Mouse (Mus musculus) limb, embryonic 10.5 days (tissue): ENCODE results near the gene B4galt5. TPM values are rescaled to one million over a fixed set of nuclear protein-coding genes. Genes with fewer than 3 reads are reported as not detected.

Source experiments
- DNase-seq: peaks from one replicate; pipeline ENCODE4 v3.0.0-alpha.2; 2017; ENCODE audit warnings: low spot score
- H3K27ac ChIP-seq: fragments of 300-500 bp; sonication (generic); 2 replicates; pipeline ENCODE4 v1.5.1; 2016; ENCODE audit warnings: mild to moderate bottlenecking
- H3K27me3 ChIP-seq: fragments of 300-500 bp; sonication (generic); 2 replicates; pipeline ENCODE4 v1.6.1; 2016; ENCODE audit warnings: low read depth, mild to moderate bottlenecking; ENCODE audit not compliant: poor library complexity, severe bottlenecking
- H3K36me3 ChIP-seq: fragments of 300-500 bp; sonication (generic); 2 replicates; pipeline ENCODE4 v1.6.1; 2016; ENCODE audit warnings: mild to moderate bottlenecking, moderate library complexity
- H3K4me1 ChIP-seq: fragments of 300-500 bp; sonication (generic); 2 replicates; pipeline ENCODE4 v1.6.1; 2016
- H3K4me3 ChIP-seq: fragments of 300-500 bp; sonication (generic); 2 replicates; pipeline ENCODE4 v1.5.1; 2016; ENCODE audit warnings: mild to moderate bottlenecking, moderate library complexity
- H3K9me3 ChIP-seq: fragments of 300-500 bp; sonication (generic); replicated peaks from 2 replicates; pipeline ENCODE4 v1.6.1; 2016; ENCODE audit warnings: mild to moderate bottlenecking
- WGBS: fragments of 180-500 bp; shearing (Covaris S2); methylation state at CpG from one replicate; pipeline ENCODE4 v1.1.7; 2016; 5-methylcytosine and 5-hydroxymethylcytosine counted together
- polyA plus RNA-seq: library from polyadenylated mRNA; unstranded; fragments of >200 nt; fragmentation: Nextera tagmentation; extraction: Ambion mirVana; gene quantifications from 2 replicates; pipeline ENCODE4 v1.2.1, GENCODE M21; 2016

B4galt5 gene
- polyA plus RNA-seq, 1 experiment from 2014 or later: 11.3 TPM

- Histone ChIP-seq H3K4me3 (no peak overlapping the region), H3K27ac (no peak overlapping the region), H3K9me3 (no peaks in the 10 kb centered on the region), H3K4me1 (peaks cover 11% of the 10 kb centered on the region; the same call in 1 of the 2 replicates), H3K27me3 (no peaks in the 10 kb centered on the region), H3K36me3 (no peaks in the 10 kb centered on the region)
- 85% methylated on average over 9 of the region's 9 CpGs for WGBS
- no peak for DNase-seq
These were observed 26.2 kb upstream of the B4galt5 start for GRCm38 (mm10) chr2:167375135-167375534.

- 94% methylated on average over 12 of the region's 12 CpGs for WGBS
- no peak overlapping the region for H3K4me3 ChIP-seq
- no peaks in the 10 kb centered on the region for H3K27me3 ChIP-seq
- no peak overlapping the region for H3K27ac ChIP-seq
- DNase-seq: no peak
- no peaks in the 10 kb centered on the region for H3K9me3 ChIP-seq
- peaks cover 11% of the 10 kb centered on the region; the same call in 1 of the 2 replicates for H3K4me1 ChIP-seq
- no peaks in the 10 kb centered on the region for H3K36me3 ChIP-seq
These were observed 25.3 kb upstream of the B4galt5 start for GRCm38 (mm10) chr2:167374191-167374805.

- no peak for DNase-seq
- no peaks in the 10 kb centered on the region for H3K36me3 ChIP-seq
- no peaks in the 10 kb centered on the region for H3K9me3 ChIP-seq
- H3K27me3 ChIP-seq: no peaks in the 10 kb centered on the region
- peaks cover 7% of the 10 kb centered on the region; the same call in 1 of the 2 replicates for H3K4me1 ChIP-seq
- no peak overlapping the region for H3K27ac ChIP-seq
- H3K4me3 ChIP-seq: no peak overlapping the region
- WGBS: 88% methylated on average over 5 of the region's 5 CpGs
These were observed 24.3 kb upstream of the B4galt5 start for GRCm38 (mm10) chr2:167373266-167373665.

- no peaks in the 10 kb centered on the region for H3K27me3 ChIP-seq
- 90% methylated on average over 2 of the region's 2 CpGs for WGBS
These were observed 22.5 kb upstream of the B4galt5 start for GRCm38 (mm10) chr2:167371506-167371905.

GRCm38 (mm10) chr2:167368328-167368727 is 19.3 kb upstream of the B4galt5 start:
- Histone ChIP-seq H3K9me3 (no peaks in the 10 kb centered on the region), H3K36me3 (no peaks in the 10 kb centered on the region), H3K4me1 (peaks cover 10% of the 10 kb centered on the region), H3K4me3 (no peak overlapping the region), H3K27ac (no peak overlapping the region), H3K27me3 (no peaks in the 10 kb centered on the region)
- no peak for DNase-seq
- WGBS: 79% methylated on average over 8 of the region's 9 CpGs

More at GRCm38 (mm10) chr2:167371506-167371905, 22.5 kb upstream of the B4galt5 start:
- H3K4me1 ChIP-seq: peaks cover 8% of the 10 kb centered on the region
- H3K27ac ChIP-seq: no peak overlapping the region
- no peaks in the 10 kb centered on the region for H3K36me3 ChIP-seq
- no peak overlapping the region for H3K4me3 ChIP-seq
- no peak for DNase-seq
- no peaks in the 10 kb centered on the region for H3K9me3 ChIP-seq

- Histone ChIP-seq H3K27ac (no peak overlapping the region), H3K4me3 (no peak overlapping the region), H3K27me3 (no peaks in the 10 kb centered on the region), H3K36me3 (no peaks in the 10 kb centered on the region), H3K4me1 (peaks cover 10% of the 10 kb centered on the region), H3K9me3 (no peaks in the 10 kb centered on the region)
- DNase-seq: no peak
- 66% methylated on average over 20 of the region's 20 CpGs for WGBS
These were observed 18.8 kb upstream of the B4galt5 start for GRCm38 (mm10) chr2:167367777-167368281.

- no peak for DNase-seq
- no peaks in the 10 kb centered on the region for H3K9me3 ChIP-seq
- H3K36me3 ChIP-seq: no peaks in the 10 kb centered on the region
- peaks cover 10% of the 10 kb centered on the region for H3K4me1 ChIP-seq
- no peaks in the 10 kb centered on the region for H3K27me3 ChIP-seq
- no peak overlapping the region for H3K4me3 ChIP-seq
- 62% methylated on average over 7 of the region's 7 CpGs for WGBS
- H3K27ac ChIP-seq: no peak overlapping the region
These were observed 18.3 kb upstream of the B4galt5 start for GRCm38 (mm10) chr2:167367325-167367724.

GRCm38 (mm10) chr2:167365063-167365462 is 16.1 kb upstream of the B4galt5 start:
- WGBS: 100% methylated on average over 2 of the region's 2 CpGs
- H3K9me3 ChIP-seq: no peaks in the 10 kb centered on the region
- H3K36me3 ChIP-seq: no peaks in the 10 kb centered on the region
- no peak overlapping the region for H3K4me3 ChIP-seq
- H3K4me1 ChIP-seq: peaks cover 10% of the 10 kb centered on the region
- no peak for DNase-seq
- no peaks in the 10 kb centered on the region for H3K27me3 ChIP-seq
- no peak overlapping the region for H3K27ac ChIP-seq

- 71% methylated on average over 9 of the region's 9 CpGs for WGBS
- H3K4me3 ChIP-seq: no peak overlapping the region
- H3K9me3 ChIP-seq: no peaks in the 10 kb centered on the region
- H3K4me1 ChIP-seq: peaks cover 10% of the 10 kb centered on the region
- H3K27ac ChIP-seq: no peak overlapping the region
- DNase-seq: no peak
- H3K36me3 ChIP-seq: no peaks in the 10 kb centered on the region
- no peaks in the 10 kb centered on the region for H3K27me3 ChIP-seq
These were observed 14.5 kb upstream of the B4galt5 start for GRCm38 (mm10) chr2:167363272-167364045.

GRCm38 (mm10) chr2:167358499-167358898 is 9.5 kb upstream of the B4galt5 start:
- Histone ChIP-seq H3K4me1 (peaks cover 16% of the 10 kb centered on the region; the same call in 1 of the 2 replicates), H3K9me3 (no peaks in the 10 kb centered on the region), H3K27me3 (no peaks in the 10 kb centered on the region), H3K36me3 (no peaks in the 10 kb centered on the region), H3K4me3 (no peak overlapping the region), H3K27ac (no peak overlapping the region)
- 85% methylated on average over 2 of the region's 2 CpGs for WGBS
- no peak for DNase-seq

- H3K36me3 ChIP-seq: no peaks in the 10 kb centered on the region
- H3K4me3 ChIP-seq: no peak overlapping the region
- peaks cover 16% of the 10 kb centered on the region; the same call in 1 of the 2 replicates for H3K4me1 ChIP-seq
- no peaks in the 10 kb centered on the region for H3K9me3 ChIP-seq
- H3K27me3 ChIP-seq: no peaks in the 10 kb centered on the region
- no peak for DNase-seq
- H3K27ac ChIP-seq: no peak overlapping the region
These were observed 7.9 kb upstream of the B4galt5 start for GRCm38 (mm10) chr2:167356885-167357284.

- no peaks in the 10 kb centered on the region for H3K9me3 ChIP-seq
- H3K4me1 ChIP-seq: peaks cover 28% of the 10 kb centered on the region
- DNase-seq: no peak
- no peaks in the 10 kb centered on the region for H3K36me3 ChIP-seq
- WGBS: 85% methylated on average over 9 of the region's 9 CpGs
- H3K27me3 ChIP-seq: peaks cover 14% of the 10 kb centered on the region
- H3K27ac ChIP-seq: no peak overlapping the region
- no peak overlapping the region for H3K4me3 ChIP-seq
These were observed 5.7 kb upstream of the B4galt5 start for GRCm38 (mm10) chr2:167354611-167355165.

- WGBS: 95% methylated on average over 8 of the region's 8 CpGs
- no peak overlapping the region for H3K27ac ChIP-seq
- H3K27me3 ChIP-seq: peaks cover 14% of the 10 kb centered on the region
- no peaks in the 10 kb centered on the region for H3K36me3 ChIP-seq
- peaks cover 31% of the 10 kb centered on the region for H3K4me1 ChIP-seq
- H3K9me3 ChIP-seq: no peaks in the 10 kb centered on the region
- no peak overlapping the region for H3K4me3 ChIP-seq
- no peak for DNase-seq
These were observed 5.1 kb upstream of the B4galt5 start for GRCm38 (mm10) chr2:167354046-167354445.
